Mouse (Mus musculus): ENCODE measurements around the gene Hist1h3d. TPM values are rescaled to one million over a fixed set of nuclear protein-coding genes. Genes with fewer than 3 reads are reported as not detected.
"Not testable (repeated sequence)": the region's sequence is repeated elsewhere in the genome, so short reads cannot be mapped to it uniquely, and the experiment has no call there.

Hist1h3d gene
- polyA plus RNA-seq, 1 experiment: 4.1 TPM

DNA sequence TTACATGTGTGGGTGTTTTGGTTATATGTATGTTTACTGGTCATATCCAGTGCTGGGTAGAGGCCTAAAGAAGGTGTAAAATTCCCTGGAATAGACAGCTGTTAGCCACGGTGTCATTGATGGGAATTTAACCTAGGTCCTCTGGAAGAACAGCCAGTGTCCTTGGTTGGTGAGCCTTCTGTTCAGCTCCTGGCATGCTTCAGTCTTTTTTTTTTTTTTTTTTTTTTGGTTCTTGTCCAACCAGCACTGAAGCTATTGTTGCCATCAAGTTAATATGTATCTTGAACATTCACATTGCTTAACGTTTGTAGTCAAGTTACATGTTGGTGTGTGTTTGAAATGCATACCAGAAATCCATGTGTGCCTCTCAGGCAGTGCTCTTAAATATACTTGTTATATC is 11.1 kb upstream of the Hist1h3d start:
- no peak for DNase-seq (ENCODE audit: low read depth)

- not testable (repeated sequence) for DNase-seq (ENCODE audit: low read depth)
Observed at GRCm38 (mm10) chr13:23570261-23571021, 5.1 kb upstream of the Hist1h3d start.

DNA sequence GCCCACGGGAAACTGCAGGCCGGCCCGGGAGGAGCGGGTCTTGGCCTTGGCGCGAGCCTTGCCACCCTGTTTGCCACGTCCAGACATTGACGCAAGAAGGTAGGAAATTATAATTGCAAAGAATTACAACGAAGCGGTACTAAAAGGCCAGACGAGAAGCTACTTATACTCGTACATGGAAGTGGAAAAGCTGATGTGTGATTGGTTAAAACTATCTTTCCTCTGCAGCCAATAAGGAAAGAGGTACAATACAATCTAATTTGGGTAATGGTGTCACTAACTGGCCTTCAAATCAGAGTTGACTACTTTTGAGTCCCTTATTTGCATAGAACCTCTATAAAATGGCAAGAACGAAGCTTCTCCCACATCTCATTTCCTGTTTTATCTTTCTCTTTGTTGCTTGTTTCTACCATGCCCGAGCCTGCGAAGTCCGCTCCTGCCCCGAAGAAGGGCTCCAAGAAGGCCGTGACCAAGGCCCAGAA is 4.5 kb upstream of the Hist1h3d start, which contains the start of the genes Hist1h2ae and Hist1h2bg:
Gene Hist1h2ae (minus strand): TSS at position 199 of the 482 bp plus-strand sequence.
Gene Hist1h2bg (plus strand): TSS at position 375 of the 482 bp plus-strand sequence.
- no peak for DNase-seq (ENCODE audit: low read depth)

GRCm38 (mm10) chr13:23571504-23572217 is 3.9 kb upstream of the Hist1h3d start:
- not testable (repeated sequence) for DNase-seq (ENCODE audit: low read depth)

DNA sequence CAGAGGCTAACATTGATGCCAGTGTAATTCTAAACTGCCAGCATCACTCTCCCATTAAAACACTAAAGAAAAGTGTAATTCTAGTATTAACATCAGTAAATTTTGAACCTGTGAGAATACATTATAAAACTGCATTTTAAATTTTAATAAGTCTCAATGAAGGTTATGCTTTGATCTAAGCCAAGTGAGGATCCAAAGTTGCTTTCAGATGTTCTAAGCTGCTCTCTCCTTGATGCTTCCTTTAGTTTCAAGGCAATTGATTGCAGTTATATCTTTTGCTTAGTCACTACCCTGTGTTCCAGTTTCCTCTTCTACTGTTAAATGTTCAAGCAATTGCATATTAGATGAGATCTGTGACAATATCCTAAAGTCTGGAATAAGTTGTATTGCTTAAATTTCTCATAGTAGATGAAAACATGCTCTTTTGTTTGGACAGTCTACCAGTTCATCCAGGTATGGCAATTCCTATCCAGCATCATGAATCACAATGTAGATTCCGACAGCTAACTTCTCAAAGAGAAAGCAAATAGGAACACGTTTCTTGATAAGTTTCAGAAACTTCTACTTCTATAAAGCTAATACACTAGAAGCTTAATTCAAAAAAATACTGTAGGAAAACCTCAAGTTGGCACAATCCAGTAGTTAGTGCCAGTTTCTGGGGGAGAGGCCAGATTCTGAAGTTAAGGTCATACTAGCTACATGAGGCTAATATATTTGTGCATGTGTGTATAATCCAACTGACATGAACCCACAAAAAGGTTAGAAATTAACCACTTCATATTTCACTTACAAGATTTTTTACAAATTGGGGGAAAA is 3.1 kb upstream of the Hist1h3d start:
- no peak for DNase-seq (ENCODE audit: low read depth)

DNA sequence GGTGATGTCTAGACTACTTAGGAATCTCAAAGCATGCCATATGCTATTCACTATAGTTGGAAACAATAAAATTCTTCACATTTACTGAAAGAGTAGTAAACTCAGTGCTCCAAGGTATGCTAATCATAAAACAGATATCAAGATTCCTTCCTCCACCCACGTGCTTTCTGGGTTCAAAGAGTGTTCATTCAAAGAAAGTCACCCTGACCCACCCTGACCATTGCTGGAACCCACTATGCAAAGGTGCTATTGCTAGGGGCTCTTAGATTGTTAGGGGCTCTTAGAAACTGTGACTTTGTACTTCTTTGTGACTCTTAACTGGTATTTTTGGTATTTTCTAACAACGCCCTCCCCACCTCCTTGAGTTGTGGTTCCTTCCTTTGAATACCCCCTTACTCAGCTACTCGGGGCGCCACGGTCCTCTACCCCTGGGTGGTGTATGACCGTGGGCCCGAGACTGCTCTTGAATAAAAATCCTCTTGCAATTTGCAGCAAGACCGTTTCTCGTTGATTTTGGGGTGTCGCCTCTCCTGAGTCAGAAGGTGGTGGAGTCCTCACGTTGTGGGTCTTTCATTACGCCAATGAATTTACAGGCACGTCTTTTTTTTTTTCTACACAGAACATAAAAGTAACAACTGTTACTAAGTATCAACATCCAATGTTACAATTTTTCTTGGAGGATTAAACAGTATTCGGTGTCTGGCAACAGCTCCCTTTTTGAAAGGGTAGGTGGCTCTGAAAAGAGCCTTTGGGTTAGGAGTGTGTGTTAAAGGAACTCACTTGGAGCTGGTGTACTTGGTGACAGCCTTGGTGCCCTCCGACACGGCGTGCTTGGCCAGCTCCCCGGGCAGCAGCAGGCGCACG is 2.3 kb upstream of the Hist1h3d start:
- DNase-seq (ENCODE audit: low read depth): not testable (repeated sequence)

GRCm38 (mm10) chr13:23573898-23574524 is 1.6 kb upstream of the Hist1h3d start, which contains the start of the genes Hist1h2bf and Hist1h2ad:
TSS of gene Hist1h2bf (minus strand) at chr13:23574196.
TSS of gene Hist1h2ad (plus strand) at chr13:23574381.
- DNase-seq (ENCODE audit: low read depth): not testable (repeated sequence)

DNA sequence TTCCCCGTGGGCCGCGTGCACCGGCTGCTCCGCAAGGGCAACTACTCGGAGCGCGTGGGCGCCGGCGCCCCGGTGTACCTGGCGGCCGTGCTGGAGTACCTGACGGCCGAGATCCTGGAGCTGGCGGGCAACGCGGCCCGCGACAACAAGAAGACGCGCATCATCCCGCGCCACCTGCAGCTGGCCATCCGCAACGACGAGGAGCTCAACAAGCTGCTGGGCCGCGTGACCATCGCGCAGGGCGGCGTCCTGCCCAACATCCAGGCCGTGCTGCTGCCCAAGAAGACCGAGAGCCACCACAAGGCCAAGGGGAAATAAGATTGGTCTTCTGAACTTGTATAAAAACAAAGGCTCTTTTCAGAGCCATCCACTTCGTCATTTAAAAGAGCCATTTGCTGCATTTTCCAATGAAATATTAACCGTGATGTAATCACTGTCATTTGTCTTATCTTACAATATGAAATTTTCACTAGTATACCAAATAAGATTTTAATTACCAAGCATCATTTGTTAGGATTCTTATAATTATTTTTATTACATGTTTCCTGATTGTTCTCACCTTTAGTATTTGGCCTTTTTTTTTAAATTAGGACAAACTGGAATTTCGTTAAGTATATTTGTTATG is 905 bp upstream of the Hist1h3d start:
- not testable (repeated sequence) for DNase-seq (ENCODE audit: low read depth)

GRCm38 (mm10) chr13:23575864-23576313 is 326 bp downstream of the Hist1h3d start:
- DNase-seq (ENCODE audit: low read depth): not testable (repeated sequence)

DNA sequence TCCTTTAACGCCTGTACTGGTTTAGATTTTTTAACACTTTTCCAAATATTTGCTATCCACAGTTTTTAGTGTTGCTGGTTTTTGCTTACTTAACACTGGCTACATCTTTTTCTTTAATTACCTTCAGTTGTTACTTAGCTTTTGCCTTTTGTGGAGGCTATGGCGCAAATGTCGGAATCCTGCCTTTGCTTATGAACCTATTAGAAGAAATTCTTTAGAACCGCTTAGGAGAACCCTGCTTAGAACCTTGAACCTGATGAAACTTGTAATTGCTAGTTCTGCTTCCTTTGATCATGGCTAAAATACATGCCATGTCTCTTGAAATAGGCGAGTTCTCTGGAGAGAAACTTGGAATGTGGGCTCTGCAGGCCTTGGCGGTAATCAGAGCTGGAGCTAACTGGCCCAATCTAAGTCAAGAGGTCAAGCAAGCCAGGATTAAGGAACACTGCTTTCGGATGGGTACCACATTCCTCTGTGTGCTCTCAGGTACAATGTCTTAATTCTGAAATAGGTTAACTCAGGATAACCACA is 853 bp downstream of the Hist1h3d start:
- no peak for DNase-seq (ENCODE audit: low read depth)

DNA sequence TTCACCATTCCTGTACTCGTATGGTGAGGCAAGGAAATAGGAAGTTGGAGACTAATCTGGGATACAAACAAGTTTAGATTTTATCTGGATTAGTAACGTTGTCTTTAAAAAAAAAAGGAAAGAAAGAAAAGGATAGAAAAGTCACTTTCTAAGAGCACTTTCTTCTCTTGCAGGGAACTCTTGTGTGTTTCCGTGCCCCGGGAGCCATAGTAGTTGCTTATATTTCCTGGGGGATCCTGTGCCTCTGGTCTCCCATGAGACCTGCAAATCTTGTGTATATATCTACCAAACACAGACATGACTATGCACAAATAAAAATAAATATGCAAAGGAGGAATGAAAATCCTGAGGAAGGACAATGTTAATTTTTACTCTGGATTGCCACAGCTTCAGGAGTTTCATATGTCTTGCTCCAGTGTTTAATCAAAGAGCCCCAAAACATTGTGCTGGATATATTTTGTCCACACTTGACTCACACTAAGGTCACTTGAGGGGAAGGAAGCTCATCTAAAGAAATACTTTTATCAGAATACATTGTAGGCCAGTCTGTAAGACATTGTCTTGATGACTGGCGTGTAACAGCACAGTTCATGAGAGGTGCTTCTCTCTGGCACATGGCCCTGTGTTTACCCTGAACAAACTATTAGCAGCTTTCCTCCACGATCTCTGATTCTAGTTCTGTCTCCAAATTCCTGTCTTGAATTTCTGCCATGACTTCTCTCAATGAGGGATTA is 1.5 kb downstream of the Hist1h3d start:
- DNase-seq (ENCODE audit: low read depth): no peak

GRCm38 (mm10) chr13:23577835-23578234 is 2.3 kb downstream of the Hist1h3d start:
- no peak for DNase-seq (ENCODE audit: low read depth)

GRCm38 (mm10) chr13:23581408-23582218 is 6.0 kb downstream of the Hist1h3d start, which contains the start of gene Hist1h4d:
TSS of gene Hist1h4d (plus strand) at chr13:23581598.
- DNase-seq (ENCODE audit: low read depth): peak; percentile 92

DNA sequence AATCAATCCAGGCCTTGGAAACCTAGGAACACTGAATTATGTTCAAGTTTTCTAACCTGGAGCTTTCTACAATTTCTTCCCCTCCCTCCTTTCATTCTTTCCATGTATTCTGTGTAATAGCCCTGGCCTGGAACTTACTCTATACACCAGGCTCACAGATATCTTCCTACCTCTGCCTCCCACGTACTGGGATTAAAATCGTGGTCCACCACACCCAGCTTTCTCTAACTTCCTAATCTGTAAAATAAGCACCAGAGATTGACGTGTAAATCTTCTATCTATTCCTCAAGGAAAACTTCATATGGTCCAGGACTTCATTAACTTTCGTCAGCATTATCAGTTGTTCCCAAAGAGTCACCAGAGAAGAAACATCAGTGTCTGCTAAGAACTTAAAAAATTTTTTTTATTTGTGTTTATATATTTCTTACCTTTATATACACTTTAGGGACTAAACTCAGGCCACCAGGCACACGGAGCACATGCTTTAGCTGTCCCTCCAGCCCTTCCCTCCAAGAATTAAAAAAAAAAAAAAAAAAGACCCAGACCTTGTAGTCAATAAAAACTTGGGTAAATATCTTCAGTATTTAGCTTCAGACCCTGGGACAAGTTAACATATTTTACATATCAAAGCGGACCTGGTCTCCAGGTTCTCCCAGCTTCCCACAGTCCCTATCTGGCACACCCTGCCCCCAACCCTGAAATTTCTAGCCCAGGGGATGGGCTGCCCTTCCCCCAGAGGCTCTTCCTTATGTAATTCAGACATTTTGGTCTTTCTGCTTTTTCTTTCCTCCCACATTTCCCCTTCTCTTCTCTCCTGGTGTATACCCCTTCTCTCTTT is 6.9 kb downstream of the Hist1h3d start:
- no peak for DNase-seq (ENCODE audit: low read depth)

GRCm38 (mm10) chr13:23583387-23584068 is 8.0 kb downstream of the Hist1h3d start:
- no peak for DNase-seq (ENCODE audit: low read depth)

DNA sequence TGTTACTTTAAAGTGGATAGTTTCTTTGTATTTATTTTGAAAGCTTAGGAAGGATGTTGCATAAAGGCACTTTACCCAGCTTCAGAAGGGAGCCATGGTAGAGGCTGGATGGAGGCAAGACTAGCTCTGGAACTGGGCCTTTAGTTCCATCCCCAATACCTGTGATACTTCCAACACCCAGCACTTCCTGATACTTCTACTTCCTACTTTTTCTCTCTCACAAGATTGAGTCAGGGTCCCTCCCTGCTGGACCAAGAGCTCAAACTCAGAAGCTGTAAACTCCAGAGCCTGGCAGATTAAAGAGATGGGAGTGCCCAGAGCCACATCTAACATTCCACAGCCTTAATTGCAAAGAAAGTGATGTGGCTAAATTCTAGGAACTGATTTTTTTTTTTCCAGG is 8.8 kb downstream of the Hist1h3d start:
- no peak for DNase-seq (ENCODE audit: low read depth)
